Mouse (Mus musculus): Measurements from ENCODE around the gene Frmd4a.
"Not testable (repeated sequence)": the region's sequence is repeated elsewhere in the genome, so short reads cannot be mapped to it uniquely, and the experiment has no call there.

Frmd4a gene

DNA sequence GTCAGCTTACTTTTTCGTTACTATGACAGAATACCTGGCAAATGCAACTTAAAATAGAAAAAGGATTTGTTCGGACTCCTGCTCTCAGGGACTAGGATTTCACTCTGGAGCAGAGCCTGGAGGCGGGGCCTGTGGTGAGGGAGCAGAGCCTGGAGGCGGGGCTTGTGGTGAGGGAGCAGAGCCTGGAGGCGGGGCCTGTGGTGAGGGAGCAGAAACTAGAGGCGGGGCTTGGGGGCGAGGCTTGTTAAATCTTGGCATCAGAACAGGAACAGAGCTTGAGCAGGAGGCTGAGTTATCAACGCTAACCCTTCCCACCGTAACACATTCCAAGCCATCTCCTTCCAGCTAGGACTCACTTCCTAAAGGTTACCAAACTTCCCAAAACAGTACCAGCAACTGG lies 575.9 kb downstream of the Frmd4a start:
- DNase-seq: peak; percentile 73 to 74

GRCm38 (mm10) chr2:4593878-4594387 lies 576.4 kb downstream of the Frmd4a start:
- no peak for DNase-seq

DNA sequence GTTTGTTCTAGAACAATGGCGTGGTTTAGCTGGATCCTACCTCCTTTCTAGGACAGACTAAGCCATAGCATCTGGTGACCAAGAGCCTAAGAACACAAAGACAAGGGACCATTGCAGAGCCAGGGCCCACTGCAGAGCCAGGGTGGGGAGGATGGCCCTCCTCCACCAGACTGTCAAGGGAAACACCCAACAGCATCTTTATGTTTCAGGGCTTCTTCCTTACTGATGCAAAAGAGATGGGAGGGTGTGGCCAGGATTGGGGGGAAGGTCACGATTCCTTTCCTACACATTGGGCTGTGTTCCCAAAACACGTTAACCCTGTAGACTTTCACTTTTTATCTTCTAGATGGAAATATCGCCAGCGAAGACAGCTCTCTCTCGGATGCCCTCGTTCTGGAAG lies 579.5 kb downstream of the Frmd4a start:
- DNase-seq: no peak

GRCm38 (mm10) chr2:4601034-4601890 lies 583.7 kb downstream of the Frmd4a start:
- DNase-seq: peak; percentile 54 to 64

- no peak for DNase-seq
Observed at GRCm38 (mm10) chr2:4603361-4603945, 585.9 kb downstream of the Frmd4a start.

GRCm38 (mm10) chr2:4606559-4606958 lies 589.0 kb downstream of the Frmd4a start:
- no peak for DNase-seq

DNA sequence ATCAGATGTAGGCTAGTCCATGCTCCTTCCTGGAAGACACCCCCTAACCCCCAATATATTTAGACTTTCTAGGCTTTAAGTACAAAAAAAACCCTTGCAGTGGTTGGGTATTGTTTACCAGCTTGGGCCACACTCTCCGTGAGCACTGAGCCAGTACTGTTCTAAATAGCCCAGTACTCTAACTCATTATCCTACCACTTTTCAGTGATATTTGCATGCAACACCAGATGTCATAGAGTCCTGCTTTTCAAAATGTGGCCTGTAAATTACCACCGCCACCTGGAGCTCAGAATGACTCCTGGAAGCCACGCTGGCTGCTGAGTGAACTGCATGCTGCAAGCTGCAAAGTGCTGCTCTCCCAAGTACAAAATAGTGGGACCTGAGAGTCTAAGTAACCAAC lies 590.7 kb downstream of the Frmd4a start:
- DNase-seq: no peak

- DNase-seq: no peak
Observed at GRCm38 (mm10) chr2:4609433-4609832, 591.9 kb downstream of the Frmd4a start.

- DNase-seq: no peak
Observed at GRCm38 (mm10) chr2:4611295-4611694, 593.8 kb downstream of the Frmd4a start.

DNA sequence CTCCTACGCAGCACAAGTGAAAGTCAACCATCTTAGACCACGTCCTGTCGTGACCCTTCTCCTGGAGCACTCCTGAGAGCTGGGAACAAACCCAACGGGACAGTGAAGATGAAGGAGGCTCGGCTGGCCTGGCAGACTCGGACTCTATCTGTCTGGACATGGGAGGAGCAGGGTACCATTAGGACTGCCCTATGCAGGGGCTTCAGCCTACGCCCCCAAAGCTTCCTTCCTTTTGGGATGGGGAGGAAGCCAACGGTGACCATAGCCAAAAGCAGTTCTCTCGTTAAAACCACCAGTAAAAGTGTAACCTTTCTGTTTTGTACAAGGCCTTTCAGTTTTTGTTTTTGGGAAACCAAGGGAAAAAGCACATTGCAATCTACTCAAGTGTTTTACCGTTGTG lies 594.2 kb downstream of the Frmd4a start:
- DNase-seq: peak in 1 of 2 experiments; percentile 13

DNA sequence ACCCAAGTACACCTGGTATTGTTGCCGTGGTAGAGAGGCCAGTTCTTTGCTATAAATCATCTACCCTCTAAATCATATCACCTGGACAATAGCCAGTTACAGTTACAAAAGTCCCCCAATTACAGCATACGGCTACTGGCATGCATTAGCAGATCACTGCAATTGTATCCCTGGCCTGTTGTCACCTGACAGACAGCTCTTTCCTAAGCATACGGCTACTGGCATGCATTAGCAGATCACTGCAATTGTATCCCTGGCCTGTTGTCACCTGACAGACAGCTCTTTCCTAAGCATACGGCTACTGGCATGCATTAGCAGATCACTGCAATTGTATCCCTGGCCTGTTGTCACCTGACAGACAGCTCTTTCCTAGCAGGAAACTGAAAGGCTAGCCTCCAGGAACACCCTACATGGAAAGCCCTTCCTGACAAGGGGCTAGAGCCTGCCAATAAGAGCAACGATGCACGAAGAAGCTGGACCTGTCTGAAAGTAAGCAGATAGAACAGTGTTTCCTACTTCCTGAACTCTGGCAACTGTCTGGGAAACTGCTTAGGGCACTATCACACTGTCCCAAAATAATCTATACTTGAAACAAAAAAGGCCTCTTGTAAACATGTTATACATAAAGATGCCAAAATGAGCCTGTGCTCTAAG lies 596.9 kb downstream of the Frmd4a start:
- peak; percentile 14 to 33 for DNase-seq

DNA sequence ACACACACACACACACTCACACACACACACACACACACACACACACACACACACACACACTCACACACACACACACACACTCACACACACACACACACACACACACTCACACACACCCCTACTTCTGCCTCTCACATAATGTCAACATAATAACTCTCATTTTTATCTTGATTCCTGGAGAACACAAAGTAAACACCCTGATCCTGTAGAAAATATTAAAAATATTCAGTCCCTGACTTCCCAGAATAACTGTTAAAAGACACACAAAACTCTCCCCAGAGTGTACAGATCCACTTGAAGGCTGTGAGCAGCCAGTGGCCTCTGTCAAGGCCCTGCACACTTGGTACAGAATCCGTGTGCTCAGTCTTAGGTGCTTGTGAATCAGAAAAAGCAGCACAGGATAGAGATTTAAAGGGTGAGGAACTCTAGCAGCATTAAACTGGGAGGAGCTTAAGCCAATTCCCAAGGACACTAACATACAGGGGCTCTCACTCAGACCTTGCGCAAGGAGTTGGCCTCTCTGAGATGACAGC lies 597.6 kb downstream of the Frmd4a start:
- DNase-seq: no peak

DNA sequence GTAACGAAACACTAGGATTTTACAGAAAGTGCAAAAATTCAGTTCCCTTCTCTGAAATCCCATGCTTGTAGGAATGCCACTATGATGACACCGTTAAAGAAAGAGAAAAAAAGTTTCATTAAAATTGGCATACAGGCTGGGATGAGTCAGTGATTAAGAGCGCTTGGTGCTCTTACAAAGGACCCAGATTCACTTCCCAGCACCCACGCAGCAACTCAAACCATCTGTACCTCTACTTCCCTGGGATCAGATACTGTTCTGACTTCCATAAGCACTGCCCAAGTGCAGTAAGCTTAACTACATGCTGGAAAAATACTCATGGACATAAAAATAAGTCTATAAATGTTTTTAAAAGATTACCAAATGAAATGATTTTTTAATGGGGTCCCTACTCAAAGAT lies 599.5 kb downstream of the Frmd4a start:
- DNase-seq: no peak

- DNase-seq: not testable (repeated sequence)
Observed at GRCm38 (mm10) chr2:4619126-4619525, 601.6 kb downstream of the Frmd4a start.

- no peak for DNase-seq
Observed at GRCm38 (mm10) chr2:4619893-4620593, 602.5 kb downstream of the Frmd4a start.

DNA sequence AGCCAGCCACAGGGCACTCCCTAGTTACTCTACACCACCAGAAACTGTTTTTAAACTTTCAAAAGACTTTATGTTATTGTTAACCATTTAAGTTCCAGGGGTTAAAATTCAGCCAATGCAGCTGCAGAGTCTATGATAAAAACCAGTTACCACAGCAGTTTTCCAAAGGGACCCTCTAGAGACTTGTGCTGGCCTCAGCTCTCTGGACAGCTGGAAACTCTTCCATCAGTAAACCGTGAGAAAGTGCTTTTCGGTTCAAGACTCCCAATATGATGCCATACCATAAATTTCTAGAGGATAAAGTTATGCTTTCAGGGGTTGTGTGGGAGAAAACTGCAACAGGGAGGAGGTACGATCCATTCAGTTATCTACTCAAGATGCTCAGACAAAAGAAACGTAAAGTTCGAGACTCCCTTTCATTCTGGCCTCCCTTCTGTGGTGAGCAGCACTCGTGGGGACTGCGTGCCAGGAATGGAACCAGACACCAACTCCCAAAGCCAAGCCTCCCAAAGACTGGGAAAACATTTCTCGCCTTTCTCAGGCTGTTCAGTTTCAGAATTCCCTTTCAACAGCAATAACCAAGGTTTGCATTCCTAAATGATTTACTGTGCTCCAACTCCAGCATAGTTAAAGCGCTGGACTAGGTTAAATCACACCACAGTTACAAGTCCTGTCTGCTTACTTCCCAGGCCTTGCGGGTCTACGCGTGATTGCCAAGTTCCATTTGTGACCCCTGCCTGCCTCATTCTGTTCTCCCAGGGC lies 603.3 kb downstream of the Frmd4a start:
- DNase-seq: no peak

- no peak for DNase-seq
Observed at GRCm38 (mm10) chr2:4621471-4621985, 604.0 kb downstream of the Frmd4a start.

- no peak for DNase-seq
Observed at GRCm38 (mm10) chr2:4626911-4627310, 609.4 kb downstream of the Frmd4a start.

DNA sequence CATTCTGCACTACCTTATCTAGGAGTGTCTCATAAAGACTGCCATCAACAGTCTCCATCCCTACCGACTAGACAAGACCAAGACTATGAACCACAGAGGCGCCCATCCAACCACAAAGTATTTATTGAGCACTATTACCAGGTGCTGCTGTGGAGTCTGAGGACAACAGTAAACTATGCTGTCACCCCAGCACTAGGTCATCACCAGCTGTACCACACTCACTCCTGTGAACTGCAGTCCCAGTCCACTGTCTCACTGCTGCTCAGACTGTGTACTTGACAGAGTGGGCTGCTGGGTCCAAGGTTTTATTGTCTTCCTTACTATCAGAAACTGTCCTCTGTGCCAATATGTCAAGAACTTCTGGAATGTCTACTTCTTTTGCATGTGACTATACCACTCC lies 611.4 kb downstream of the Frmd4a start:
- DNase-seq: no peak

DNA sequence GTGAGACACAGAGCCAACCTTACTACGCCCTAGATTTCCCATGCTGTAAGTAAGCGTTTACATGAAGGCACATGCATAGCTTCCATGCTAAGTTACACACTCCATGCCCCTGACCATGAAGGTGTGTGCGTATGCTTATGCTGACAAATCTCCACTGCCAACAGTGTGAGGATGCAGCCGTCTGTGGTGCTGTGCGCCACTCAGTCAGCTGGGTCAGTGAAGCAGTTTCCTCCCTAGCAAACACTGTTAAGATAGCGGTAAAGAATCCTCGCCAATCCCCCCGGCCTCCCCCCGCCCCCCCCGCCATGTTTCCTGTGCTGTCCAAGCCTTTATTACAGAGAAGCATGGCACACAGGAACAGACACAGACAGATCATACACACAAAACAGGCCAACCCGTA lies 612.0 kb downstream of the Frmd4a start:
- no peak for DNase-seq

DNA sequence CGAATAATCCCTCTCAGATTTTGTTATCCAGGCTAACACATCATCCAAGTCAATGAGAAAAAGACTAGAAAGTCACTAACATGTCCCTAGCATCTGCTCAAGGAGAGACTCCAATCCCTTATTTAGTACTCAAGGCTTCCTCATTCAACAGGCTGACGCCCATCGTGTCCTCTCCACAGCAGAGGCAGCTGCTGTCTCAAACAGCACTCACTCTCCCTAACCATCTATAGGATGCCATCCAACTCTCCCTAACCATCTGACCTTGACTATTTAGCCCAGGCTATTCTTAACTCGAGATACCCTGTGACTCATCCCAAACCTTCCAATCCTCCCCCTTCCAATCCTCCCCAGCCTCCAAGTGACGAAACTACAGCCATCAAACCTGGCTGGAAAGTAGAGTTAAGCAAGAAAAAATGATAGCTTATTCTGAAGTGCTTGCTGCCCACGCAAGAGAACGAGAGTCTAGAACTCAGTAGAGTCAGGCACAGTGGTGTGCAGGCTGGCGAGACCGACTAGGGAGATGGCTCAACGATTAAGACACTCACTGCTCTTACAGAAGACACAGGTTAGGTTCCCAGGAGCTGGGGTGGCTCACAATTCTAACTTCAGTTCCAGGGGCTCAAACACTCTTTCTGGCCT lies 612.8 kb downstream of the Frmd4a start:
- no peak for DNase-seq

Data from kidney, adult 8-10 months (tissue).